Mouse (Mus musculus) gastrocnemius, postnatal 14 days (tissue): ENCODE data around the gene Dusp7. TPM values are rescaled to one million over a fixed set of nuclear protein-coding genes. Genes with fewer than 3 reads are reported as not detected.
A peak's percentile ranks its signal among the peaks of the same experiment; 100 is the strongest.

ENCODE experiments used
- DNase-seq: peaks from one replicate; pipeline ENCODE4 v3.0.0; 2021; ENCODE audit warnings: mixed read lengths
- intact Hi-C: fragments of 180-260 bp; cut with DNase I; formaldehyde crosslinking; loops from one replicate; pipeline ENCODE4 v1.15.1; 2025; ENCODE audit warnings: low total_unique reads
- total RNA-seq, 2 experiments: library from RNA; stranded (reverse); gene quantifications; 2 replicates each; pipeline ENCODE4 v1.2.3; 2021

The Dusp7 gene
- total RNA-seq, 2 experiments from 2014 or later, result 13.9 to 17.6 TPM

GRCm38 (mm10) chr9:106349075-106349474, 19.4 kb upstream of the Dusp7 start:
- DNase-seq, result no peak
- intact Hi-C loops, result loop anchor here (5.0 to 10.0 kb wide), 2 partner anchors 37 to 54 kb away; no protein-coding TSS in a partner anchor

- intact Hi-C loops, result loop anchor here (5.0 kb wide), 1 partner anchor 66 kb away; no protein-coding TSS in a partner anchor
- no peak for DNase-seq
These were observed 17.3 kb upstream of the Dusp7 start for GRCm38 (mm10) chr9:106351178-106351577.

GRCm38 (mm10) chr9:106353779-106354178, 14.7 kb upstream of the Dusp7 start:
- intact Hi-C loops, result loop anchor here (5.0 kb wide), 1 partner anchor 64 kb away; no protein-coding TSS in a partner anchor
- no peak for DNase-seq

- no peak for DNase-seq
- intact Hi-C loops, result loop anchor here (5.0 kb wide), 1 partner anchor 62 kb away; no protein-coding TSS in a partner anchor
These were observed 13.6 kb upstream of the Dusp7 start for GRCm38 (mm10) chr9:106354810-106355209.

- DNase-seq, result no peak
- intact Hi-C loops, result no loop called here
These were observed 13.0 kb upstream of the Dusp7 start for GRCm38 (mm10) chr9:106355217-106355974.

- no peak for DNase-seq
- intact Hi-C loops, result no loop called here
These were observed 12.5 kb upstream of the Dusp7 start for GRCm38 (mm10) chr9:106355975-106356286.

GRCm38 (mm10) chr9:106356323-106356844, 12.0 kb upstream of the Dusp7 start:
- intact Hi-C loops, result no loop called here
- no peak for DNase-seq

- intact Hi-C loops, result no loop called here
- no peak for DNase-seq
These were observed 11.3 kb upstream of the Dusp7 start for GRCm38 (mm10) chr9:106357167-106357566.

GRCm38 (mm10) chr9:106359297-106359696, 9.1 kb upstream of the Dusp7 start:
- intact Hi-C loops, result no loop called here
- DNase-seq, result no peak

- DNase-seq, result no peak
- intact Hi-C loops, result no loop called here
These were observed 7.3 kb upstream of the Dusp7 start for GRCm38 (mm10) chr9:106361140-106361539.

- DNase-seq, result no peak
- intact Hi-C loops, result no loop called here
These were observed 3.1 kb upstream of the Dusp7 start for GRCm38 (mm10) chr9:106365333-106365732.

- no peak for DNase-seq
- intact Hi-C loops, result no loop called here
These were observed 2.2 kb upstream of the Dusp7 start for GRCm38 (mm10) chr9:106366188-106366587.

- DNase-seq, result no peak
- intact Hi-C loops, result no loop called here
These were observed 1.4 kb upstream of the Dusp7 start for GRCm38 (mm10) chr9:106367001-106367400.

- DNase-seq, result peak; percentile 98
- intact Hi-C loops, result no loop called here
These were observed 780 bp upstream of the Dusp7 start for GRCm38 (mm10) chr9:106367592-106368111.

- DNase-seq, result peak; percentile 63
- intact Hi-C loops, result no loop called here
These were observed 534 bp downstream of the Dusp7 start for GRCm38 (mm10) chr9:106368831-106369501.

GRCm38 (mm10) chr9:106369801-106370485, 1.5 kb downstream of the Dusp7 start:
- peak; percentile 52 for DNase-seq
- intact Hi-C loops, result no loop called here

- intact Hi-C loops, result no loop called here
These were observed 2.4 kb downstream of the Dusp7 start for GRCm38 (mm10) chr9:106370620-106371383.

GRCm38 (mm10) chr9:106371384-106371671, 2.9 kb downstream of the Dusp7 start:
- intact Hi-C loops, result no loop called here
- no peak for DNase-seq

More at GRCm38 (mm10) chr9:106370620-106371383, 2.4 kb downstream of the Dusp7 start:
- DNase-seq, result no peak

GRCm38 (mm10) chr9:106371776-106372175, 3.3 kb downstream of the Dusp7 start:
- intact Hi-C loops, result no loop called here
- peak; percentile 85 for DNase-seq
